Mouse (Mus musculus) embryonic facial prominence, embryonic 14.5 days (tissue): ENCODE measurements around the gene Rasgrp3. TPM values are rescaled to one million over a fixed set of nuclear protein-coding genes. Genes with fewer than 3 reads are reported as not detected.
A peak's percentile ranks its signal among the peaks of the same experiment; 100 is the strongest.

ENCODE experiments used
- ATAC-seq: fragments of 200-750 bp; cut with Nextera tagmentation; 2 replicates; pipeline ENCODE4 v1.8.0; 2017; ENCODE audit warnings: low read depth, moderate number of reproducible peaks, moderate TSS enrichment
- DNase-seq: peaks from one replicate; pipeline ENCODE4 v3.0.0-alpha.2; 2015; ENCODE audit warnings: low spot score
- H3K27ac ChIP-seq: fragments of 300-500 bp; sonication (generic); replicated peaks from 2 replicates; pipeline ENCODE4 v1.5.1; 2014; ENCODE audit warnings: low read depth, mild to moderate bottlenecking, low read length, moderate library complexity
- H3K27me3 ChIP-seq: fragments of 300-500 bp; sonication (generic); replicated peaks from 2 replicates; pipeline ENCODE4 v1.6.1; 2014; ENCODE audit warnings: low read length; ENCODE audit not compliant: control insufficient read depth, insufficient read depth
- H3K36me3 ChIP-seq: fragments of 300-500 bp; sonication (generic); 2 replicates; pipeline ENCODE4 v1.6.1; 2014; ENCODE audit warnings: low read length, mixed read lengths; ENCODE audit not compliant: control insufficient read depth, insufficient read depth
- H3K4me1 ChIP-seq: fragments of 300-500 bp; sonication (generic); 2 replicates; pipeline ENCODE4 v1.6.1; 2014; ENCODE audit warnings: antibody characterized with exemption, low read length; ENCODE audit not compliant: control insufficient read depth, insufficient read depth
- H3K4me2 ChIP-seq: fragments of 300-500 bp; sonication (generic); 2 replicates; pipeline ENCODE4 v1.6.1; 2014; ENCODE audit warnings: low read depth, mild to moderate bottlenecking, low read length, moderate library complexity, mixed read lengths
- H3K4me3 ChIP-seq: fragments of 300-500 bp; sonication (generic); 2 replicates; pipeline ENCODE4 v1.5.1; 2014; ENCODE audit warnings: low read depth, mild to moderate bottlenecking, low read length
- H3K9ac ChIP-seq: fragments of 300-500 bp; sonication (generic); 2 replicates; pipeline ENCODE4 v1.6.1; 2014; ENCODE audit warnings: low read depth, mild to moderate bottlenecking, low read length, moderate library complexity, mixed read lengths
- H3K9me3 ChIP-seq: fragments of 300-500 bp; sonication (generic); 2 replicates; pipeline ENCODE4 v1.6.1; 2016; ENCODE audit warnings: low read length; ENCODE audit not compliant: control insufficient read depth
- WGBS: fragments of 180-500 bp; shearing (Covaris S2); extraction: QIAGEN DNeasy Blood & Tissue Kit; methylation state at CpG from one replicate; pipeline ENCODE4 v1.1.7; 2014; 5-methylcytosine and 5-hydroxymethylcytosine counted together
- polyA plus RNA-seq: library from polyadenylated mRNA; unstranded; fragments of >200 nt; fragmentation: Nextera tagmentation; extraction: Ambion mirVana; gene quantifications from 2 replicates; pipeline ENCODE4 v1.2.1, GENCODE M21; 2014

The Rasgrp3 gene
- polyA plus RNA-seq, 1 experiment from 2014 or later = 12.5 TPM

- no peaks in the 10 kb centered on the region for H3K36me3 ChIP-seq
- 79% methylated on average over 4 of the region's 4 CpGs for WGBS
- H3K4me1 ChIP-seq = no peaks in the 10 kb centered on the region
- H3K4me3 ChIP-seq = no peak overlapping the region
- DNase-seq = no peak
- no peak overlapping the region for H3K9ac ChIP-seq
- H3K27ac ChIP-seq = no peak overlapping the region
- ATAC-seq = no peak
- no peaks in the 10 kb centered on the region for H3K9me3 ChIP-seq
- H3K27me3 ChIP-seq = no peaks in the 10 kb centered on the region
- no peak overlapping the region for H3K4me2 ChIP-seq
These were observed 59.5 kb downstream of the Rasgrp3 start for GRCm38 (mm10) chr17:75495213-75495612.

- Histone ChIP-seq H3K4me1 (no peaks in the 10 kb centered on the region), H3K4me2 (no peak overlapping the region), H3K4me3 (no peak overlapping the region), H3K27ac (0 out of 2 replicates have a peak overlapping the region, but pooled peaks have one; percentile 15), H3K9ac (no peak overlapping the region), H3K9me3 (no peaks in the 10 kb centered on the region), H3K27me3 (no peaks in the 10 kb centered on the region), H3K36me3 (no peaks in the 10 kb centered on the region)
- no peak for ATAC-seq
- 75% methylated on average over 6 of the region's 6 CpGs for WGBS
- DNase-seq = peak; percentile 49
These were observed 62.5 kb downstream of the Rasgrp3 start for GRCm38 (mm10) chr17:75498241-75498651.

GRCm38 (mm10) chr17:75503031-75503430, 67.3 kb downstream of the Rasgrp3 start:
- ATAC-seq (no peak), DNase-seq (peak; percentile 14)
- WGBS = 79% methylated on average over 3 of the region's 3 CpGs
- H3K4me3 ChIP-seq = no peak overlapping the region
- H3K36me3 ChIP-seq = no peaks in the 10 kb centered on the region
- no peak overlapping the region for H3K27ac ChIP-seq
- H3K4me1 ChIP-seq = no peaks in the 10 kb centered on the region
- H3K4me2 ChIP-seq = no peak overlapping the region
- no peaks in the 10 kb centered on the region for H3K9me3 ChIP-seq
- H3K27me3 ChIP-seq = no peaks in the 10 kb centered on the region
- H3K9ac ChIP-seq = no peak overlapping the region

- Histone ChIP-seq H3K4me1 (no peaks in the 10 kb centered on the region), H3K27ac (no peak overlapping the region), H3K36me3 (no peaks in the 10 kb centered on the region), H3K9me3 (no peaks in the 10 kb centered on the region), H3K4me2 (no peak overlapping the region), H3K4me3 (no peak overlapping the region), H3K27me3 (no peaks in the 10 kb centered on the region), H3K9ac (no peak overlapping the region)
- ATAC-seq (no peak), DNase-seq (no peak)
- WGBS = 85% methylated on average over 5 of the region's 5 CpGs
These were observed 69.4 kb downstream of the Rasgrp3 start for GRCm38 (mm10) chr17:75505053-75505452.

GRCm38 (mm10) chr17:75506097-75506675, 70.5 kb downstream of the Rasgrp3 start:
- WGBS = 91% methylated on average over 10 of the region's 10 CpGs
- no peaks in the 10 kb centered on the region for H3K4me1 ChIP-seq
- ATAC-seq (no peak), DNase-seq (no peak)
- no peaks in the 10 kb centered on the region for H3K9me3 ChIP-seq
- no peak overlapping the region for H3K4me3 ChIP-seq
- no peak overlapping the region for H3K27ac ChIP-seq
- H3K4me2 ChIP-seq = no peak overlapping the region
- no peaks in the 10 kb centered on the region for H3K27me3 ChIP-seq
- H3K9ac ChIP-seq = no peak overlapping the region
- no peaks in the 10 kb centered on the region for H3K36me3 ChIP-seq

GRCm38 (mm10) chr17:75506708-75507641, 71.3 kb downstream of the Rasgrp3 start:
- ATAC-seq (no peak), DNase-seq (no peak)
- H3K4me1 ChIP-seq = no peaks in the 10 kb centered on the region
- no peak overlapping the region for H3K4me2 ChIP-seq
- 78% methylated on average over 10 of the region's 10 CpGs for WGBS
- no peaks in the 10 kb centered on the region for H3K27me3 ChIP-seq
- no peak overlapping the region for H3K9ac ChIP-seq
- H3K4me3 ChIP-seq = no peak overlapping the region
- no peaks in the 10 kb centered on the region for H3K36me3 ChIP-seq
- no peak overlapping the region for H3K27ac ChIP-seq
- H3K9me3 ChIP-seq = no peaks in the 10 kb centered on the region

GRCm38 (mm10) chr17:75509257-75509656, 73.6 kb downstream of the Rasgrp3 start:
- H3K9me3 ChIP-seq = no peaks in the 10 kb centered on the region
- no peak for ATAC-seq
- H3K27me3 ChIP-seq = no peaks in the 10 kb centered on the region
- no peak overlapping the region for H3K4me2 ChIP-seq
- no peaks in the 10 kb centered on the region for H3K4me1 ChIP-seq
- H3K4me3 ChIP-seq = no peak overlapping the region
- no peak overlapping the region for H3K27ac ChIP-seq
- no peak overlapping the region for H3K9ac ChIP-seq
- no peak for DNase-seq
- WGBS = 91% methylated on average over 5 of the region's 5 CpGs
- H3K36me3 ChIP-seq = no peaks in the 10 kb centered on the region

- Histone ChIP-seq H3K4me3 (no peak overlapping the region), H3K9me3 (no peaks in the 10 kb centered on the region), H3K27me3 (no peaks in the 10 kb centered on the region), H3K27ac (no peak overlapping the region), H3K4me1 (no peaks in the 10 kb centered on the region), H3K36me3 (no peaks in the 10 kb centered on the region), H3K9ac (no peak overlapping the region), H3K4me2 (no peak overlapping the region)
- DNase-seq = no peak
- ATAC-seq = no peak
- WGBS = 74% methylated on average over 4 of the region's 4 CpGs
These were observed 80.9 kb downstream of the Rasgrp3 start for GRCm38 (mm10) chr17:75516591-75516990.
